Mouse (Mus musculus) midbrain, embryonic 13.5 days (tissue): ENCODE measurements at regions not wholly inside any gene's neighbourhood (a gene's known extent, or its start where the extent isn't known, plus 50 kb on each side); places are given as distances from the start of the nearest gene placed in this dataset.

ENCODE experiments used
- ATAC-seq: fragments of 200-750 bp; cut with Nextera tagmentation; 2 replicates; pipeline ENCODE4 v1.8.0; 2017; ENCODE audit warnings: mild to moderate bottlenecking, moderate TSS enrichment, moderate library complexity
- H3K27ac ChIP-seq: fragments of 300-500 bp; sonication (generic); 2 replicates; pipeline ENCODE4 v1.5.1; 2015; ENCODE audit warnings: inconsistent platforms, mild to moderate bottlenecking, moderate library complexity
- H3K27me3 ChIP-seq: fragments of 300-500 bp; sonication (generic); 2 replicates; pipeline ENCODE4 v1.6.1; 2015; ENCODE audit warnings: mild to moderate bottlenecking, inconsistent platforms
- H3K36me3 ChIP-seq: fragments of 300-500 bp; sonication (generic); 2 replicates; pipeline ENCODE4 v1.6.1; 2015; ENCODE audit warnings: mild to moderate bottlenecking, inconsistent platforms
- H3K4me1 ChIP-seq: fragments of 300-500 bp; sonication (generic); replicated peaks from 2 replicates; pipeline ENCODE4 v1.6.1; 2015; ENCODE audit warnings: inconsistent platforms
- H3K4me2 ChIP-seq: fragments of 300-500 bp; sonication (generic); replicated peaks from 2 replicates; pipeline ENCODE4 v1.6.1; 2015; ENCODE audit warnings: moderate library complexity, mild to moderate bottlenecking, inconsistent platforms
- H3K4me3 ChIP-seq: fragments of 300-500 bp; sonication (generic); replicated peaks from 2 replicates; pipeline ENCODE4 v1.5.1; 2015; ENCODE audit warnings: mild to moderate bottlenecking, inconsistent platforms
- H3K9ac ChIP-seq: fragments of 300-500 bp; sonication (generic); replicated peaks from 2 replicates; pipeline ENCODE4 v1.6.1; 2015; ENCODE audit warnings: mild to moderate bottlenecking, inconsistent platforms
- H3K9me3 ChIP-seq: fragments of 300-500 bp; sonication (generic); 2 replicates; pipeline ENCODE4 v1.6.1; 2016; ENCODE audit warnings: mild to moderate bottlenecking, inconsistent platforms
- WGBS: fragments of 180-500 bp; shearing (Covaris S2); methylation state at CpG from one replicate; pipeline ENCODE4 v1.1.7; 2015; 5-methylcytosine and 5-hydroxymethylcytosine counted together

- WGBS = 3% methylated on average over 8 of the region's 8 CpGs
- peak; percentile 57 for ATAC-seq
Measured at GRCm38 (mm10) chr7:73138861-73139493, 236.3 kb upstream of the Rgma start.

GRCm38 (mm10) chr7:73139901-73140300, 235.4 kb upstream of the Rgma start:
- no peaks in the 10 kb centered on the region for H3K9me3 ChIP-seq
- WGBS = 16% methylated on average over 6 of the region's 6 CpGs
- no peaks in the 10 kb centered on the region for H3K36me3 ChIP-seq
- H3K27me3 ChIP-seq = no peaks in the 10 kb centered on the region
- H3K9ac ChIP-seq = 0 out of 2 replicates have a peak overlapping the region, but pooled peaks have one; percentile 10
- no peak overlapping the region for H3K27ac ChIP-seq
- peaks cover 35% of the 10 kb centered on the region for H3K4me1 ChIP-seq
- H3K4me3 ChIP-seq = no peak overlapping the region
- ATAC-seq = no peak
- no peak overlapping the region; the same call in 1 of the 2 replicates for H3K4me2 ChIP-seq

More at GRCm38 (mm10) chr7:73138861-73139493, 236.3 kb upstream of the Rgma start:
- Histone ChIP-seq H3K9me3 (no peaks in the 10 kb centered on the region), H3K4me2 (peak overlapping the region; percentile 32), H3K4me3 (no peak overlapping the region), H3K27me3 (no peaks in the 10 kb centered on the region), H3K4me1 (peaks cover 35% of the 10 kb centered on the region), H3K36me3 (no peaks in the 10 kb centered on the region), H3K9ac (no peak overlapping the region), H3K27ac (no peak overlapping the region; the same call in 1 of the 2 replicates)

GRCm38 (mm10) chr7:73141167-73141566, 234.1 kb upstream of the Rgma start:
- peak; percentile 74 for ATAC-seq
- Histone ChIP-seq H3K9me3 (no peaks in the 10 kb centered on the region), H3K27ac (peak overlapping the region; percentile 0; the same call in 1 of the 2 replicates), H3K4me2 (no peak overlapping the region), H3K27me3 (no peaks in the 10 kb centered on the region), H3K4me3 (no peak overlapping the region), H3K9ac (no peak overlapping the region; the same call in 1 of the 2 replicates), H3K36me3 (no peaks in the 10 kb centered on the region), H3K4me1 (peaks cover 35% of the 10 kb centered on the region)
- 2% methylated on average over 5 of the region's 5 CpGs for WGBS

DNA sequence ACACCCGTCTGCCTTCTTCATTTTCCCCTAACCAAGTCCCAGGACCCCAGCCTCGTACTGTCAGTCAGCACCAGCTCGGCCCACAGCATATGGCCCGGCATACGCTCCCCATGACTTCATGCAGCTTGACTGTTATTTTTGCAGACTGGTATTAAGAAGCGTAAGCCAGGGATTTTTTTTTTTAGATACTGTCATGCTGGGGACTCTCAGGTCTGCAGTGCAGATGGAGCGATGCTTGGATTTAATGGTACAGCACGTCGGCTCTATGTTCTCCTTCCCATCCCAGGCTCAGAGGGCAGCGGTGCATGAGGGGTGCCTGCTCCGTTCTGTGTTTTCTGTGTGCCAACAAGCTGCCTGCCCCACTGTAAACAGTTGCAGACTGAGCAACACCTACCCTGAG, 231.4 kb upstream of the Rgma start:
- Histone ChIP-seq H3K36me3 (no peaks in the 10 kb centered on the region), H3K4me3 (no peak overlapping the region), H3K27ac (no peak overlapping the region), H3K9me3 (no peaks in the 10 kb centered on the region), H3K4me1 (peaks cover 32% of the 10 kb centered on the region), H3K27me3 (no peaks in the 10 kb centered on the region), H3K4me2 (no peak overlapping the region), H3K9ac (no peak overlapping the region)
- no peak for ATAC-seq
- WGBS = 79% methylated on average over 11 of the region's 11 CpGs

- Histone ChIP-seq H3K27ac (no peak overlapping the region), H3K9me3 (no peaks in the 10 kb centered on the region), H3K36me3 (no peaks in the 10 kb centered on the region), H3K27me3 (no peaks in the 10 kb centered on the region), H3K4me2 (no peak overlapping the region), H3K9ac (no peak overlapping the region), H3K4me1 (peaks cover 25% of the 10 kb centered on the region), H3K4me3 (no peak overlapping the region)
- WGBS = 49% methylated on average over 4 of the region's 4 CpGs
- no peak for ATAC-seq
Measured at GRCm38 (mm10) chr7:73144846-73145245, 230.5 kb upstream of the Rgma start.

GRCm38 (mm10) chr7:73147251-73147650, 228.1 kb upstream of the Rgma start:
- ATAC-seq = no peak
- H3K27me3 ChIP-seq = peaks cover 4% of the 10 kb centered on the region; the same call in 1 of the 2 replicates
- H3K9me3 ChIP-seq = no peaks in the 10 kb centered on the region
- H3K27ac ChIP-seq = no peak overlapping the region
- no peak overlapping the region for H3K9ac ChIP-seq
- H3K4me1 ChIP-seq = peaks cover 24% of the 10 kb centered on the region
- no peak overlapping the region for H3K4me3 ChIP-seq
- no peaks in the 10 kb centered on the region for H3K36me3 ChIP-seq
- H3K4me2 ChIP-seq = no peak overlapping the region

GRCm38 (mm10) chr7:73150436-73150835, 224.9 kb upstream of the Rgma start:
- no peak overlapping the region for H3K4me3 ChIP-seq
- no peaks in the 10 kb centered on the region for H3K9me3 ChIP-seq
- no peak for ATAC-seq
- H3K27me3 ChIP-seq = peaks cover 4% of the 10 kb centered on the region; the same call in 1 of the 2 replicates
- peaks cover 25% of the 10 kb centered on the region for H3K4me1 ChIP-seq
- H3K27ac ChIP-seq = no peak overlapping the region
- no peak overlapping the region for H3K9ac ChIP-seq
- WGBS = 80% methylated on average over 7 of the region's 7 CpGs
- H3K36me3 ChIP-seq = no peaks in the 10 kb centered on the region
- H3K4me2 ChIP-seq = no peak overlapping the region

- H3K9me3 ChIP-seq = no peaks in the 10 kb centered on the region
- ATAC-seq = peak; percentile 48; the same call in 1 of the 2 replicates
- H3K27ac ChIP-seq = peak overlapping the region; percentile 64
Measured at GRCm38 (mm10) chr7:73151586-73152467, 223.5 kb upstream of the Rgma start.

GRCm38 (mm10) chr7:73153668-73154067, 221.6 kb upstream of the Rgma start:
- no peak for ATAC-seq
- Histone ChIP-seq H3K9ac (no peak overlapping the region), H3K4me3 (no peak overlapping the region), H3K9me3 (no peaks in the 10 kb centered on the region), H3K36me3 (no peaks in the 10 kb centered on the region), H3K4me2 (no peak overlapping the region), H3K4me1 (peaks cover 25% of the 10 kb centered on the region), H3K27ac (no peak overlapping the region), H3K27me3 (peaks cover 4% of the 10 kb centered on the region; the same call in 1 of the 2 replicates)
- WGBS = 96% methylated on average over 1 of the region's 1 CpGs

More at GRCm38 (mm10) chr7:73151586-73152467, 223.5 kb upstream of the Rgma start:
- Histone ChIP-seq H3K4me1 (peaks cover 25% of the 10 kb centered on the region), H3K9ac (no peak overlapping the region), H3K27me3 (peaks cover 4% of the 10 kb centered on the region; the same call in 1 of the 2 replicates), H3K4me3 (no peak overlapping the region), H3K36me3 (no peaks in the 10 kb centered on the region), H3K4me2 (no peak overlapping the region)
- WGBS = 24% methylated on average over 14 of the region's 15 CpGs

- WGBS = 88% methylated on average over 5 of the region's 5 CpGs
- Histone ChIP-seq H3K9ac (no peak overlapping the region), H3K27me3 (no peaks in the 10 kb centered on the region), H3K9me3 (no peaks in the 10 kb centered on the region), H3K4me1 (peaks cover 3% of the 10 kb centered on the region; the same call in 1 of the 2 replicates), H3K36me3 (no peaks in the 10 kb centered on the region), H3K27ac (no peak overlapping the region), H3K4me3 (no peak overlapping the region), H3K4me2 (no peak overlapping the region)
- no peak for ATAC-seq
Measured at GRCm38 (mm10) chr7:73158833-73159232, 216.5 kb upstream of the Rgma start.

- Histone ChIP-seq H3K36me3 (no peaks in the 10 kb centered on the region), H3K4me2 (no peak overlapping the region), H3K27me3 (no peaks in the 10 kb centered on the region), H3K4me1 (peaks cover 4% of the 10 kb centered on the region; the same call in 1 of the 2 replicates), H3K27ac (no peak overlapping the region), H3K9me3 (no peaks in the 10 kb centered on the region), H3K9ac (no peak overlapping the region), H3K4me3 (no peak overlapping the region)
- 79% methylated on average over 8 of the region's 8 CpGs for WGBS
- ATAC-seq = no peak
Measured at GRCm38 (mm10) chr7:73160968-73161367, 214.3 kb upstream of the Rgma start.

GRCm38 (mm10) chr7:73163687-73164086, 211.6 kb upstream of the Rgma start:
- H3K9me3 ChIP-seq = no peaks in the 10 kb centered on the region
- WGBS = 65% methylated on average over 5 of the region's 5 CpGs
- H3K9ac ChIP-seq = no peak overlapping the region
- peaks cover 4% of the 10 kb centered on the region; the same call in 1 of the 2 replicates for H3K4me1 ChIP-seq
- no peak overlapping the region for H3K4me3 ChIP-seq
- H3K27me3 ChIP-seq = no peaks in the 10 kb centered on the region
- H3K4me2 ChIP-seq = no peak overlapping the region
- no peak overlapping the region for H3K27ac ChIP-seq
- ATAC-seq = no peak
- H3K36me3 ChIP-seq = no peaks in the 10 kb centered on the region
